Comparison of ENCODE assay signal across 11 mouse cellular contexts in genomic region chr6:29529444-29529820, GRCm38 (mm10). TPM values are rescaled to one million over a fixed set of nuclear protein-coding genes. Genes with fewer than 3 reads are reported as not detected.
DNase-seq lines count a peak whose midpoint lies in the region; ATAC-seq and TF ChIP-seq lines count a peak whose summit lies in the region.
"Had no signal": no experiment of that assay in that cellular context is flagged by ENCODE, and none has a peak within 500 bp of the region (broad histone marks: within the 10 kb centered on the region; RNA-seq: fewer than 3 reads in every experiment).

No protein-coding gene starts in this region.

- no peak for ATAC-seq in hindbrain, embryonic 12.5 days (ENCODE audit: low FRiP score)
- peak; percentile 32; the same call in 1 of the 2 replicates for ATAC-seq in G1E (ENCODE audit: extremely low read depth, insufficient number of reproducible peaks, low FRiP score, poor library complexity, severe bottlenecking)
- peak; percentile 45 for ATAC-seq in common myeloid progenitor, adult 5-6 weeks (replicated peaks; ENCODE audit: low read depth, poor library complexity, severe bottlenecking)
- 0 out of 2 replicates have a peak, but pooled peaks have one; percentile 12 for ATAC-seq in megakaryocyte, adult 5-6 weeks (ENCODE audit: poor library complexity, severe bottlenecking)
- no peak for ATAC-seq in neural tube, embryonic 15.5 days (ENCODE audit: low FRiP score)

- no peak for DNase-seq in hindbrain, embryonic 10.5 days (ENCODE audit: low spot score)
- DNase-seq in G1E (ENCODE audit: low spot score): no peak
- DNase-seq in frontal cortex, adult 2 months (ENCODE audit: extremely low spot score in 1 of 2, low spot score in 1 of 2): no peak
- DNase-seq in urinary bladder, adult 18-20 months (ENCODE audit: low spot score in 2 of 2): no peak

- no peak overlapping the region for H3K9ac ChIP-seq in hindbrain, embryonic 12.5 days
- H3K9ac ChIP-seq in neural tube, embryonic 15.5 days (replicated peaks): no peak overlapping the region
- H3K9ac ChIP-seq: limb, embryonic 12.5 days had no signal

- peaks cover 28% of the 10 kb centered on the region for H3K4me1 ChIP-seq in hindbrain, embryonic 12.5 days
- peaks cover 36% of the 10 kb centered on the region for H3K4me1 ChIP-seq in hindbrain, embryonic 10.5 days (replicated peaks)
- peaks cover 45% of the 10 kb centered on the region for H3K4me1 ChIP-seq in G1E (ENCODE audit: insufficient read depth, low read depth, low read length)
- H3K4me1 ChIP-seq in neural tube, embryonic 15.5 days: peaks cover 24% of the 10 kb centered on the region

- 28% methylated on average over 2 of the region's 2 CpGs for WGBS in hindbrain, embryonic 12.5 days
- 22% methylated on average over 2 of the region's 2 CpGs for WGBS in hindbrain, embryonic 10.5 days
- 58% methylated on average over 2 of the region's 2 CpGs for WGBS in neural tube, embryonic 15.5 days

- no peaks in the 10 kb centered on the region for H3K36me3 ChIP-seq in hindbrain, embryonic 12.5 days
- H3K36me3 ChIP-seq in hindbrain, embryonic 10.5 days: no peaks in the 10 kb centered on the region
- peaks cover 8% of the 10 kb centered on the region for H3K36me3 ChIP-seq in G1E (replicated peaks)
- H3K36me3 ChIP-seq in neural tube, embryonic 15.5 days: no peaks in the 10 kb centered on the region
- H3K36me3 ChIP-seq: limb, embryonic 12.5 days had no signal

- peaks cover 4% of the 10 kb centered on the region; the same call in 1 of the 2 replicates for H3K9me3 ChIP-seq in hindbrain, embryonic 12.5 days (replicated peaks)
- peaks cover 4% of the 10 kb centered on the region; the same call in 1 of the 2 replicates for H3K9me3 ChIP-seq in hindbrain, embryonic 10.5 days
- peaks cover 2% of the 10 kb centered on the region; the same call in 1 of the 2 replicates for H3K9me3 ChIP-seq in G1E (replicated peaks)
- no peaks in the 10 kb centered on the region for H3K9me3 ChIP-seq in neural tube, embryonic 15.5 days (replicated peaks)
- H3K9me3 ChIP-seq: limb, embryonic 12.5 days had no signal

- no peak overlapping the region for H3K4me3 ChIP-seq in hindbrain, embryonic 12.5 days
- H3K4me3 ChIP-seq in hindbrain, embryonic 10.5 days: no peak overlapping the region
- H3K4me3 ChIP-seq in G1E (ENCODE audit: low read depth, low read length): peak overlapping the region; percentile 67
- no peak overlapping the region for H3K4me3 ChIP-seq in neural tube, embryonic 15.5 days (replicated peaks)
- H3K4me3 ChIP-seq: limb, embryonic 12.5 days had no signal

- no peak for TF ChIP-seq CTCF in G1E (IDR thresholded peaks at IDR 0.05; ENCODE audit: low read depth, low read length)

- H3K27me3 ChIP-seq in hindbrain, embryonic 12.5 days: peaks cover 58% of the 10 kb centered on the region
- H3K27me3 ChIP-seq in hindbrain, embryonic 10.5 days (ENCODE audit: insufficient read depth, poor library complexity, severe bottlenecking): peaks cover 72% of the 10 kb centered on the region
- H3K27me3 ChIP-seq in G1E (ENCODE audit: insufficient read depth, low read length): peaks cover 47% of the 10 kb centered on the region
- peaks cover 56% of the 10 kb centered on the region for H3K27me3 ChIP-seq in neural tube, embryonic 15.5 days (replicated peaks)

- 0 out of 2 replicates have a peak overlapping the region, but pooled peaks have one; percentile 4 for H3K4me2 ChIP-seq in hindbrain, embryonic 12.5 days (replicated peaks)
- no peak overlapping the region for H3K4me2 ChIP-seq in neural tube, embryonic 15.5 days

- no peak overlapping the region for H3K27ac ChIP-seq in hindbrain, embryonic 12.5 days
- no peak overlapping the region for H3K27ac ChIP-seq in hindbrain, embryonic 10.5 days
- H3K27ac ChIP-seq in neural tube, embryonic 15.5 days (replicated peaks): no peak overlapping the region
- H3K27ac ChIP-seq: limb, embryonic 12.5 days had no signal

RNA-seq across cellular contexts. Expression of gene Irf5, which starts 3.0 kb away (rescaled TPM):
- 2.9 and 3.2 TPM in 2 replicates for polyA plus RNA-seq in hindbrain, embryonic 12.5 days (2016; fragmentation: Nextera tagmentation; extraction: Ambion mirVana)
- 2.8 and 3.1 TPM in 2 replicates for polyA plus RNA-seq in hindbrain, embryonic 10.5 days (2016; fragmentation: Nextera tagmentation; extraction: Ambion mirVana)
- total RNA-seq in G1E (2014; fragmentation: Nextera tagmentation) (3.3 and 3.8 TPM in 2 replicates), G1E (2017) (5.6 and 6.4 TPM in 2 replicates)
- 10.0 and 12.2 TPM in 2 replicates for polyA plus RNA-seq in G1E (2012)
- 14.8 and 18.6 TPM in 2 replicates for total RNA-seq in common myeloid progenitor, adult 5-6 weeks (2017)
- total RNA-seq in megakaryocyte, adult 5-6 weeks (2015): 133 and 149 TPM in 2 replicates
- 231 and 243 TPM in 2 replicates for total RNA-seq in megakaryocyte, adult 5-6 weeks (2017)
- 4.1 and 5.8 TPM in 2 replicates for polyA plus RNA-seq in frontal cortex, adult 2 months (2012; rRNA removed)
- 2.7 and 4.9 TPM in 2 replicates for polyA plus RNA-seq in neural tube, embryonic 15.5 days (2015; fragmentation: Nextera tagmentation; extraction: Ambion mirVana)

RNA-seq across cellular contexts. Expression of gene Kcp, which starts 21.7 kb away (rescaled TPM):
- 22.0 and 24.7 TPM in 2 replicates for polyA plus RNA-seq in hindbrain, embryonic 12.5 days (2016; fragmentation: Nextera tagmentation; extraction: Ambion mirVana)
- 13.5 TPM in 2 replicates for polyA plus RNA-seq in hindbrain, embryonic 10.5 days (2016; fragmentation: Nextera tagmentation; extraction: Ambion mirVana)
- total RNA-seq in G1E (2014; fragmentation: Nextera tagmentation) (1.7 TPM in 1 of 2 replicates, not detected in the other), G1E (2017) (0.06 and 0.22 TPM in 2 replicates)
- polyA plus RNA-seq in G1E (2012): 0.30 and 0.44 TPM in 2 replicates
- total RNA-seq in common myeloid progenitor, adult 5-6 weeks (2017): not detected in 2 replicates
- total RNA-seq in megakaryocyte, adult 5-6 weeks (2015): not detected in 2 replicates
- total RNA-seq in megakaryocyte, adult 5-6 weeks (2017): not detected in 2 replicates
- polyA plus RNA-seq in frontal cortex, adult 2 months (2012; rRNA removed): 5.7 and 5.8 TPM in 2 replicates
- polyA plus RNA-seq in neural tube, embryonic 15.5 days (2015; fragmentation: Nextera tagmentation; extraction: Ambion mirVana): 19.0 and 21.5 TPM in 2 replicates

RNA-seq across cellular contexts. Expression of gene Atp6v1fnb, which starts 58.2 kb away (rescaled TPM):
- polyA plus RNA-seq in hindbrain, embryonic 12.5 days (2016; fragmentation: Nextera tagmentation; extraction: Ambion mirVana): 0.43 TPM in 1 of 2 replicates, not detected in the other
- polyA plus RNA-seq in hindbrain, embryonic 10.5 days (2016; fragmentation: Nextera tagmentation; extraction: Ambion mirVana): not detected in 2 replicates
- total RNA-seq in G1E (2014; fragmentation: Nextera tagmentation) (1.6 TPM in 1 of 2 replicates, not detected in the other), G1E (2017) (0.46 and 1.3 TPM in 2 replicates)
- 0.13 TPM in 1 of 2 replicates, not detected in the other for polyA plus RNA-seq in G1E (2012)
- 1.3 TPM in 1 of 2 replicates, not detected in the other for total RNA-seq in common myeloid progenitor, adult 5-6 weeks (2017)
- 0.67 TPM in 1 of 2 replicates, not detected in the other for total RNA-seq in megakaryocyte, adult 5-6 weeks (2015)
- total RNA-seq in megakaryocyte, adult 5-6 weeks (2017): 0.29 TPM in 1 of 2 replicates, not detected in the other
- 0.29 TPM in 1 of 2 replicates, not detected in the other for polyA plus RNA-seq in frontal cortex, adult 2 months (2012; rRNA removed)
- polyA plus RNA-seq in neural tube, embryonic 15.5 days (2015; fragmentation: Nextera tagmentation; extraction: Ambion mirVana): 0.40 and 0.68 TPM in 2 replicates
- polyA plus RNA-seq: activated CD4-positive, CD25-positive, alpha-beta regulatory T cell, adult 4 months; urinary bladder, adult 2 months had no signal

Comparison
In these comparisons a context has a peak if more than half of its experiments do, and no peak if none do; other contexts are left out.
1. ATAC-seq: peak in G1E (single experiment), common myeloid progenitor, adult 5-6 weeks (single experiment) and megakaryocyte, adult 5-6 weeks (single experiment); none in hindbrain, embryonic 12.5 days (single experiment) and neural tube, embryonic 15.5 days (single experiment).